Mouse (Mus musculus) T-helper 1 cell (primary cell): ENCODE data around the gene Gm11938.

Source experiments
- in situ Hi-C: fragments of 300-600 bp; cut with MboI, MseI; formaldehyde crosslinking; loops from one replicate; pipeline ENCODE4 v1.15.1; 2025; ENCODE audit warnings: high pct_unique_total_duplicates

The Gm11938 gene

GRCm38 (mm10) chr11:99574106-99574505 is 29.0 kb downstream of the Gm11938 start:
- in situ Hi-C loops, result no loop called here

GRCm38 (mm10) chr11:99573164-99573563 is 29.9 kb downstream of the Gm11938 start:
- in situ Hi-C loops, result no loop called here

GRCm38 (mm10) chr11:99566530-99566929 is 36.6 kb downstream of the Gm11938 start, which contains the start of gene Krtap3-1:
Gene Krtap3-1, minus strand, starts transcription at chr11:99566630.
- in situ Hi-C loops, result no loop called here

DNA sequence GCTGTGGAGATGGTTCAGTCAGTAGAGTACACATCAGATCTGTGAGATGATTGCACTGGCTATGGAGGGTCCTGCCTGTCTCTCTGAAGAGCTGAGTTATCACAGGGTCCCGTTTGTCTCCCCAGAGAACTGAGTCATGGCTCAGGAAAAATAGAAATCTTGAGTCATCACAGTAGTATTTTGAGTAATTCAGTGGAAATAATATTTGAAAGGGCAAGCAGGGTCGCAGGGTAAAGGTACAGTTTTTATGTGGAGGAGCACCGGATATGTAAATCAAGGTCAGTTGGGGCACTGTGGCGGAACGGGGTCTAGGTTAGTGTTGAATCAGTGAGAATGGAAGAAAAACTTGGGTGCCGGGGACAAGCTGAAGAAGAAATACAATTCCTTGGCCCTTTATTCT is 40.5 kb downstream of the Gm11938 start:
- in situ Hi-C loops, result no loop called here

DNA sequence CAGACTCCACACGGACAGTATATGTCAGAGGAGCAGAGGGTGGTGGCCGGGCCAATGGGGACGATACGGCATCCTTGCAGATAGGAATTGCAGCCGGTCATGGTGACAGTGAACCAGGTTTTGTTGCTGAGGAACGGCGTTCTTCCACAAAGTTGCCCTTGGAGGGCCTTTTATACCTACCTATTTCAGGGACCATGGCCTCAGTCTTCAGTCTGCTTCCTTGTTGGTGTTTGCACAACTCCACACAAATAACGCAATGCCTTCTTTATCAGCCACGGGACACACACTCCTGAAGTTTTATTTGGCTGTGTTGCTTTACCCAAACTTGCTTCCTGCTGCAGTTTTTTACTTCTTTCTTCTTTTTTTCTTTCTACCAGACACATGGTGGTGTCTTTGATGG is 43.7 kb downstream of the Gm11938 start, which contains the start of gene Gm11939:
Gene Gm11939, minus strand, starts transcription at position 101 of the 400 bp plus-strand sequence.
- in situ Hi-C loops, result no loop called here

GRCm38 (mm10) chr11:99557976-99558745 is 44.9 kb downstream of the Gm11938 start:
- in situ Hi-C loops, result no loop called here

DNA sequence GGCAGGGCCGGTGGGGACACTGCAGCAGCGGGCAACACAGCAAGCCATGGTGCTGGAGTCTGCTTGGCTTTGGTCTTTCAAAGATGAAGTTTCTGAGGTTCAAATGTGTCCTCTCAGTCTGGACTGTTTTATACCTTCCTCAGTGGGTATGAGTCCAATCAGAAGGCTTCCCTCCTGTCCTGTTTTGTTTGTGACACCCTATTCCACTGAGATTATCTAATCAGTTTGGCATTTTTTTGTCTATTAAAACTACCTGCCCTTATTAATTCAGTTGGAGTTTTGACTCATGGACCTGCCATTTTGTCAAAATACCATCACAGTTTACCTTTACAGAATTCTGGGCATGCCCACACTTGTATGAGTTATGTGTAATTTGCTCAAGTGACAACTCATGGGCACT is 46.4 kb downstream of the Gm11938 start, which contains the start of gene Krtap3-2:
Gene Krtap3-2, minus strand, starts transcription at position 101 of the 400 bp plus-strand sequence.
- in situ Hi-C loops, result no loop called here

DNA sequence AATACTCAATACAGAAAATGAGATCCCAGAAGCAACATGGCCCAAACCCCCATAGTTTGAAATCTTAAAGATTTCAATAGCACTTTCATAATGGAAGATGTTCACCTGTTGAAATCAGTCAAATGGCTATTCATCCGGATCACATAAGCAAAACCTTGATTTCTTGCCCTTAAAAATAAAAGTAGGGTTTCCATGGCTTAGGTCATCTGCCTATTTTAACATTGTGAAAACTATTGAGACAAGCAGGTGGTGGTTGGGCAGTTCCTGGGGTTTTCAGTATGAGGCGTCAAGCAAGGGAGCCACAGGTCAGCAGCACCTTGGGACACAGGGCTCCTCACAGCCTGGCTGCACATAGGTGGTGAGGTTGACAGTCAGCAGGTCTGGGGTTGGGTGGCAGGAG is 46.9 kb downstream of the Gm11938 start:
- in situ Hi-C loops, result no loop called here
